Mouse (Mus musculus) myocyte (in vitro differentiated cells): ENCODE data around the gene Gng5.

ENCODE experiments used
- CEBPB ChIP-seq: IDR thresholded peaks from 2 replicates; pipeline ENCODE4 v1.6.1; 2011; ENCODE audit warnings: mild to moderate bottlenecking, moderate library complexity; ENCODE audit not compliant: poor library complexity, insufficient read depth, severe bottlenecking
- E2F4 ChIP-seq: IDR thresholded peaks from one replicate; pipeline ENCODE4 v1.6.1; 2011; ENCODE audit warnings: mild to moderate bottlenecking, control low read depth, moderate library complexity; ENCODE audit not compliant: insufficient read depth
- MAX ChIP-seq: IDR thresholded peaks from one replicate; pipeline ENCODE4 v1.6.1; 2011; ENCODE audit warnings: low read depth, mild to moderate bottlenecking, control low read depth
- MYOD1 ChIP-seq, 3 experiments: IDR thresholded peaks; one replicate each; pipeline ENCODE4 v1.6.1; 2011; ENCODE audit warnings: control low read depth in 2 of 3, low read depth in 2 of 3, mild to moderate bottlenecking in 2 of 3, moderate library complexity in 1 of 3; ENCODE audit not compliant: insufficient read length in 2 of 3, control insufficient read depth in 1 of 3
- MYOG ChIP-seq, 3 experiments: IDR thresholded peaks; one replicate each; pipeline ENCODE4 v1.6.1; 2011; ENCODE audit warnings: control low read depth in 2 of 3, low read depth in 2 of 3, mild to moderate bottlenecking in 2 of 3; ENCODE audit not compliant: insufficient read length in 2 of 3, control insufficient read depth in 1 of 3, insufficient read depth in 1 of 3
- POLR2A ChIP-seq: IDR thresholded peaks from one replicate; pipeline ENCODE4 v1.6.1; 2011; ENCODE audit warnings: low read depth, mild to moderate bottlenecking, control low read depth, moderate library complexity; ENCODE audit not compliant: insufficient read length
- POLR2AphosphoS2 ChIP-seq: IDR thresholded peaks from one replicate; pipeline ENCODE4 v1.6.1; 2011; ENCODE audit warnings: low read depth, control low read depth; ENCODE audit not compliant: insufficient read length
- REST ChIP-seq: IDR thresholded peaks from one replicate; pipeline ENCODE4 v1.6.1; 2011; ENCODE audit warnings: mild to moderate bottlenecking, control low read depth, moderate library complexity; ENCODE audit not compliant: insufficient read depth, insufficient read length
- SRF ChIP-seq: IDR thresholded peaks from one replicate; pipeline ENCODE4 v1.6.1; 2011; ENCODE audit warnings: low read depth; ENCODE audit not compliant: control insufficient read depth, insufficient read length
- TCF12 ChIP-seq: IDR thresholded peaks from one replicate; pipeline ENCODE4 v1.6.1; 2011; ENCODE audit warnings: mild to moderate bottlenecking, control low read depth; ENCODE audit not compliant: poor library complexity, insufficient read depth, severe bottlenecking
- TCF3 ChIP-seq: IDR thresholded peaks from one replicate; pipeline ENCODE4 v1.6.1; 2011; ENCODE audit warnings: low read depth, control low read depth; ENCODE audit not compliant: insufficient read length
- USF1 ChIP-seq: IDR thresholded peaks from one replicate; pipeline ENCODE4 v1.6.1; 2011; ENCODE audit warnings: low read depth, mild to moderate bottlenecking, control low read depth, moderate library complexity

GRCm38 (mm10) chr3:146472657-146473056, 26.9 kb upstream of the Gng5 start:
- TF ChIP-seq POLR2A (no peak), MAX (no peak), MYOG (IDR thresholded peaks at IDR 0.05; ENCODE audit: control insufficient read depth in 1 of 3, insufficient read depth in 1 of 3, insufficient read length in 2 of 3, low read depth in 2 of 3) (no peak), E2F4 (no peak), USF1 (no peak), MYOD1 (IDR thresholded peaks at IDR 0.05; ENCODE audit: control insufficient read depth in 1 of 3, insufficient read length in 2 of 3, low read depth in 2 of 3) (no peak), POLR2AphosphoS2 (no peak), TCF12 (no peak), CEBPB (no peak), TCF3 (no peak), SRF (no peak), REST (no peak)
